Mouse (Mus musculus) frontal cortex, postnatal 36 days (tissue): Measurements from ENCODE around the gene Med15.
"Not testable (repeated sequence)": the region's sequence is repeated elsewhere in the genome, so short reads cannot be mapped to it uniquely, and the experiment has no call there.

ENCODE experiments used
- DNase-seq, 2 experiments: peaks; one replicate each; pipeline ENCODE4 v3.0.0; 2022; ENCODE audit warnings: low spot score in 2 of 2

The Med15 gene

DNA sequence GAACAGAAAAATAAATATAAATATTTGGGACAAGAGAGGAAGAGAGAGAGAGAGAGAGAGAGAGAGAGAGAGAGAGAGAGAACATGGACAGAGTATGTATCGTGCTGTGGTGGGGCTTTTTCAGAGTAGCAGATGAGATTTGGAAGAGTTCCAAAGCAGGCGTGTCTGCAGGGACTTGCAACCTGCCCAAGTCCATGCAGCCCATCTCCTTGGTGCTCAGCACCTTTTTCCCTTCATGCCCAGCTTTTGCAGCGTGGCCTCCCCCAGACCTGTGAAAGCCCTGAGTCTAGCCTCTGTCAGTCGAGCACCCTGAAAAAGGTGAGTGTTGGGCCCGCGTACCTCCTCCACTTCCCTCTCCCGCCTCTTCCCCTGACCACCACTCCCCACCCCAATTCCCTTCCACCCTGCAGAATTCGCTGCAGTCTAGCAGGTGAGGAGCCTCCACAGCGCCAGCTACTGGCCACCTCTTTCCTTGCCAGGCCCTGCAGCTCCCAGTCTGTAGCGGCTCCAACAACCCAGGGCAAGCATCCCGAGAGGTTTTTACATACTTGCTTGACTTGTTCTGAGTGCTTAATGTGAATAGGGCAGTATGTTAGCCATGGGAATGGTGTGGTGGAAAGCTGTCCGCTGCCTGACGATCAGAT, 114.6 kb downstream of the Med15 start:
- peak; percentile 43 to 46 for DNase-seq

DNA sequence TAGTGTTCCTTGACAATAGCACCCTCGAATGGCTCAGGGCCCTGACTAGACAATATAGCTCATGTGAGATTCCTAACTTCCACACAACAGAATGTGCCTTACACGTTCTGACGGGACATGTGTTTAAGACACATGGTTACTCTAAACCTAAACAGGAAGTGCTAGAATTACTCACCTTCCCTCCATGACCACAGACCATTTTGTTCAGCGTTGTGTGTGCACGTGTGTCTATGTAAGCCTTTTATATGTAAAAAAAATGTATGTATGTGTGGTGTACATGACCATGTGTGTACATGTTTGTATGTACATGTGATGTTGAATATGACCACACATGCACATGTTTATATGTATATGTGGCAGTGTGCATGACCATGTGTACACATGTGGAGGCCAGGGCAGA, 116.5 kb downstream of the Med15 start:
- no peak for DNase-seq

DNA sequence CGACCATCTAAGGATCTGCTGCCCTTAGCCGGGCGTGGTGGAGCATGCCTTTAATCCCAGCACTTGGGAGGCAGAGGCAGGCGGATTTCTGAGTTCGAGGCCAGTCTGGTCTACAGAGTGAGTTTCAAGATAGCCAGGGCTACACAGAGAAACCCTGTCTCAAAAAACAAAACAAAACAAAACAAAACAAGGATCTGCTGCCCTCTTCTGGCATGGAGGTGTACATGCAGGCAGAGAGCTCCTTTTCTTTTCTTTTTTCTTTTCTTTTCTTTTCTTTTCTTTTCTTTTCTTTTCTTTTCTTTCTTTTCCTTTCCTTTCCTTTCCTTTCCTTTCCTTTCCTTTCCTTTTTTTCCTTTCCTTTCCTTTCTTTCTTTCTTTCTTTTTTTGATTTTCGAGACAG, 118.0 kb downstream of the Med15 start:
- DNase-seq = not testable (repeated sequence)

DNA sequence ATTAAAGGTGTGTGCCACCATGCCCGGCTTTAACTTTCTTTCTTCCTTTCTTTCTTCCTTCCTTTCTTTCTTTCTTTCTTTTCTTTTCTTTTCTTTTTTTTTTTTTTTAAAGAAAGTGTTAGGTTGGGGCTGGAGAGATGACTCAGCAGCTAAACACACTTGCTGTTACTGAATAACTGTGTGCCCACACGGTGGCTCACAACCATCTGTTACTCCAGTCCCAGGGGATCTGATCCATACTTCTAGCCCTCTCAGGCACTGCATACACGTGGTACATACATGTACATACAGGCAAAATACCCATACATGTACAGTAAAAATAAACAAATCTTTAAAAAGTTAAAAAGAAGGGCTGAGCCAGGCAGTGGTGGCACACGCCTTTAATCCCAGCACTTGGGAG, 121.3 kb downstream of the Med15 start:
- DNase-seq = peak; percentile 38 to 45

DNA sequence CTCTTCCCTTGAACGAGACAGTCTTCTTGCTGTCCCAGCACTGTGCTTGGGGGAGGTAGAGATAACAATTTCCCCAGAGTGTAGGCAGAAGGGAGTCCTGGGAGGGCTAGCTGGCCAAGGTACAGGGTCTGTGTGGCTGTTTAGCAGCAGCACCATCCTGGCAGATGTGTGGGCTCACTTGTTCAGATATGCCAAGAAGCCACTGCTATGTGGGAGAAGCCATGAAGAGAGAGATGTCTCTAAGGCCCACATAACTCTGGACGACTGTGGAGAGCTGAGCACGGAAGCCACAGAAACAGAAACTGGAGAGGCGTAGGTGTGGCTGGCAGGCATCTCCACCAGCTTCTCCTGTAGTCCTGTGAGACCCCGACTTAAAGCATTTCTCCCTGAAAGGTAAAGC, 127.0 kb downstream of the Med15 start:
- peak in 1 of 2 experiments; percentile 27 for DNase-seq

DNA sequence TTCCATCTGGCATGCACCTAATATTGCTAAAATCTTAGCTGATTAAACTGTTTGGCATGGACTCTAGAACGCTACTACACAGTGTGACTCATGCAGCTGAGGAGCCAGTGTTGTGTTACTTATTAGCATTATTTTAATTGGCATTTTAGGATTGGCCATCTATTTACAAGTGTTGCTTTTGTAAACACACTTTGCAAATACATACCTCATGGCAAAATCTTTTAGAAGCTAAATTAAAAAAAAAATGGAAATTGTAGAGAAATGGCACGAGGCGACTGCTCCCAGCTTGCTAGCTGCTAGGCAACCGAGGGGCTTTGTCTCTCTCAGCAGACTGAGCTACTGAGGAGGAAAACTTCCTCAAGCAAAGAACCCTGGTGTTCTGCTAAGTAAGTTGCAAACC, 127.8 kb downstream of the Med15 start:
- no peak for DNase-seq
